ENCODE assay signal across 10 mouse cellular contexts in genomic region chr7:66187581-66188231, GRCm38 (mm10).
A peak's percentile ranks its signal among the peaks of the same experiment; 100 is the strongest.
DNase-seq lines count a peak whose midpoint lies in the region; ATAC-seq and TF ChIP-seq lines count a peak whose summit lies in the region.
"Had no signal": no experiment of that assay in that cellular context is flagged by ENCODE, and none has a peak within 500 bp of the region (broad histone marks: within the 10 kb centered on the region; RNA-seq: fewer than 3 reads in every experiment).

No protein-coding gene starts in this region.

- no peaks in the 10 kb centered on the region for H3K27me3 ChIP-seq in hindbrain, embryonic 10.5 days (ENCODE audit: insufficient read depth, poor library complexity, severe bottlenecking)
- no peaks in the 10 kb centered on the region for H3K27me3 ChIP-seq in hindbrain, embryonic 14.5 days (ENCODE audit: control insufficient read depth, insufficient read depth, low read length)
- no peaks in the 10 kb centered on the region for H3K27me3 ChIP-seq in MEL (ENCODE audit: control insufficient read depth in 1 of 2, insufficient read depth in 2 of 2, low read length in 2 of 2)
- no peaks in the 10 kb centered on the region for H3K27me3 ChIP-seq in liver, embryonic 16.5 days (ENCODE audit: control insufficient read depth, insufficient read depth, low read depth, low read length)
- no peaks in the 10 kb centered on the region for H3K27me3 ChIP-seq in midbrain, embryonic 13.5 days
- H3K27me3 ChIP-seq: intestine, embryonic 15.5 days had no signal

- DNase-seq in hindbrain, embryonic 10.5 days (ENCODE audit: low spot score): no peak
- DNase-seq in hindbrain, embryonic 14.5 days (ENCODE audit: low spot score): no peak
- DNase-seq in MEL (ENCODE audit: low read depth, low spot score): peak; percentile 70
- DNase-seq in kidney, adult 8-10 months: no peak
- DNase-seq: thymus, postnatal 25 days had no signal

- WGBS in hindbrain, embryonic 10.5 days: 85% methylated on average over 4 of the region's 4 CpGs
- WGBS in hindbrain, embryonic 14.5 days: 85% methylated on average over 4 of the region's 4 CpGs
- 14% methylated on average over 4 of the region's 4 CpGs for WGBS in liver, embryonic 16.5 days (ENCODE audit: insufficient replicate concordance)
- 87% methylated on average over 4 of the region's 4 CpGs for WGBS in midbrain, embryonic 13.5 days

- no peaks in the 10 kb centered on the region for H3K79me2 ChIP-seq in MEL (ENCODE audit: control insufficient read depth, insufficient read depth, low read length, poor library complexity)

- peak; percentile 56 to 73 for TF ChIP-seq EP300 in MEL (IDR thresholded peaks at IDR 0.05; ENCODE audit: low read depth in 1 of 2, low read length in 2 of 2)

- no peak for TF ChIP-seq POLR2A in MEL (IDR thresholded peaks at IDR 0.05; ENCODE audit: control insufficient read depth in 1 of 2, insufficient read depth in 1 of 2, low read depth in 1 of 2, low read length in 2 of 2, poor library complexity in 1 of 2)

- ATAC-seq in hindbrain, embryonic 14.5 days (ENCODE audit: low FRiP score): no peak
- ATAC-seq in common myeloid progenitor, adult 5-6 weeks (replicated peaks; ENCODE audit: low read depth, poor library complexity, severe bottlenecking): peak; percentile 55
- ATAC-seq in liver, embryonic 16.5 days (ENCODE audit: low read depth): peak; percentile 84
- no peak for ATAC-seq in midbrain, embryonic 13.5 days
- ATAC-seq: intestine, embryonic 15.5 days had no signal

- no peak overlapping the region for H3K4me2 ChIP-seq in hindbrain, embryonic 14.5 days (replicated peaks)
- 0 out of 2 replicates have a peak overlapping the region, but pooled peaks have one; percentile 7 for H3K4me2 ChIP-seq in liver, embryonic 16.5 days (ENCODE audit: low read depth, low read length)
- no peak overlapping the region for H3K4me2 ChIP-seq in midbrain, embryonic 13.5 days (replicated peaks)
- H3K4me2 ChIP-seq: intestine, embryonic 15.5 days had no signal

- no peak overlapping the region for H3K9ac ChIP-seq in hindbrain, embryonic 14.5 days
- no peak overlapping the region for H3K9ac ChIP-seq in MEL (ENCODE audit: control insufficient read depth, low read depth, low read length, poor library complexity, severe bottlenecking)
- H3K9ac ChIP-seq in liver, embryonic 16.5 days (ENCODE audit: low read depth, low read length): peak overlapping the region; percentile 48
- no peak overlapping the region for H3K9ac ChIP-seq in midbrain, embryonic 13.5 days (replicated peaks)
- H3K9ac ChIP-seq: intestine, embryonic 15.5 days had no signal

- peaks cover 7% of the 10 kb centered on the region; the same call in 1 of the 2 replicates for H3K4me1 ChIP-seq in hindbrain, embryonic 10.5 days (replicated peaks)
- no peaks in the 10 kb centered on the region for H3K4me1 ChIP-seq in hindbrain, embryonic 14.5 days (replicated peaks; ENCODE audit: control insufficient read depth, insufficient read depth, low read length)
- peaks cover 5 to 11% of the 10 kb centered on the region in 2 experiments for H3K4me1 ChIP-seq in MEL (ENCODE audit: control insufficient read depth in 1 of 2, insufficient read depth in 2 of 2, low read length in 2 of 2)
- H3K4me1 ChIP-seq in liver, embryonic 16.5 days (ENCODE audit: control insufficient read depth, low read depth, low read length): peaks cover 25% of the 10 kb centered on the region
- H3K4me1 ChIP-seq in midbrain, embryonic 13.5 days (replicated peaks): no peaks in the 10 kb centered on the region
- H3K4me1 ChIP-seq: intestine, embryonic 15.5 days had no signal

- TF ChIP-seq RAD21 in MEL (IDR thresholded peaks at IDR 0.05; ENCODE audit: low read depth, low read length): no peak

- no peak for TF ChIP-seq CTCF in MEL (IDR thresholded peaks at IDR 0.05 in 2 of 3, conservative IDR thresholded peaks at IDR 0.05 in 1 of 3; ENCODE audit: control insufficient read depth in 1 of 3, insufficient read depth in 1 of 3, low read depth in 2 of 3, low read length in 3 of 3, poor library complexity in 1 of 3, severe bottlenecking in 1 of 3)

- no peaks in the 10 kb centered on the region for H3K9me3 ChIP-seq in hindbrain, embryonic 10.5 days
- H3K9me3 ChIP-seq in hindbrain, embryonic 14.5 days (ENCODE audit: control insufficient read depth, low read length): no peaks in the 10 kb centered on the region
- no peaks in the 10 kb centered on the region for H3K9me3 ChIP-seq in MEL (replicated peaks; ENCODE audit: insufficient read depth, low read length)
- H3K9me3 ChIP-seq in liver, embryonic 16.5 days (replicated peaks; ENCODE audit: control insufficient read depth, low read length): no peaks in the 10 kb centered on the region
- H3K9me3 ChIP-seq in midbrain, embryonic 13.5 days: no peaks in the 10 kb centered on the region
- H3K9me3 ChIP-seq: intestine, embryonic 15.5 days had no signal

- no peak overlapping the region for H3K4me3 ChIP-seq in hindbrain, embryonic 10.5 days
- no peak overlapping the region for H3K4me3 ChIP-seq in hindbrain, embryonic 14.5 days (replicated peaks; ENCODE audit: low read length)
- H3K4me3 ChIP-seq in MEL (ENCODE audit: control insufficient read depth in 1 of 2, insufficient read depth in 1 of 2, low read depth in 2 of 2, low read length in 2 of 2): no peak overlapping the region
- H3K4me3 ChIP-seq in liver, embryonic 16.5 days (ENCODE audit: low read depth, low read length): no peak overlapping the region
- H3K4me3 ChIP-seq in midbrain, embryonic 13.5 days (replicated peaks): no peak overlapping the region
- H3K4me3 ChIP-seq: intestine, embryonic 15.5 days had no signal

- H3K36me3 ChIP-seq in hindbrain, embryonic 10.5 days: no peaks in the 10 kb centered on the region
- H3K36me3 ChIP-seq in hindbrain, embryonic 14.5 days (replicated peaks; ENCODE audit: control insufficient read depth, insufficient read depth): no peaks in the 10 kb centered on the region
- peaks cover 0 to 7% of the 10 kb centered on the region in 2 experiments; a peak in 2 of 4 replicates for H3K36me3 ChIP-seq in MEL (ENCODE audit: control insufficient read depth in 1 of 2, insufficient read depth in 2 of 2, low read length in 2 of 2)
- no peaks in the 10 kb centered on the region for H3K36me3 ChIP-seq in liver, embryonic 16.5 days (ENCODE audit: control insufficient read depth, insufficient read depth)
- no peaks in the 10 kb centered on the region for H3K36me3 ChIP-seq in midbrain, embryonic 13.5 days
- H3K36me3 ChIP-seq: intestine, embryonic 15.5 days had no signal

- peak overlapping the region; percentile 53; the same call in 1 of the 2 replicates for H3K27ac ChIP-seq in hindbrain, embryonic 10.5 days
- H3K27ac ChIP-seq in hindbrain, embryonic 14.5 days: no peak overlapping the region
- H3K27ac ChIP-seq in MEL (ENCODE audit: control insufficient read depth, low read depth, low read length): peak overlapping the region; percentile 4; the same call in 1 of the 2 replicates
- peak overlapping the region; percentile 65 for H3K27ac ChIP-seq in liver, embryonic 16.5 days (ENCODE audit: low read length)
- no peak overlapping the region for H3K27ac ChIP-seq in midbrain, embryonic 13.5 days
- H3K27ac ChIP-seq: intestine, embryonic 15.5 days; macrophage had no signal

TF ChIP-seq in MEL, 35 proteins besides CTCF, POLR2A, EP300 and RAD21:
- TF ChIP-seq MAX (IDR thresholded peaks at IDR 0.05; ENCODE audit: low read length) (no peak; the same call in 1 of the 2 replicates), MAFK (IDR thresholded peaks at IDR 0.05; ENCODE audit: borderline replicate concordance, low read depth, low read length) (no peak), USF1 (IDR thresholded peaks at IDR 0.05; ENCODE audit: low read depth, low read length) (no peak), NRF1 (IDR thresholded peaks at IDR 0.05; ENCODE audit: insufficient read depth, low read depth, low read length, poor library complexity, severe bottlenecking) (0 out of 2 replicates have a peak, but pooled peaks have one; percentile 17), MEF2A (IDR thresholded peaks at IDR 0.05; ENCODE audit: extremely low read depth, insufficient replicate concordance, low read depth, low read length, poor library complexity, severe bottlenecking) (no peak), USF2 (IDR thresholded peaks at IDR 0.05; ENCODE audit: borderline replicate concordance in 1 of 2, insufficient read depth in 1 of 2, low read depth in 1 of 2, low read length in 2 of 2) (no peak), TAL1 (IDR thresholded peaks at IDR 0.05; ENCODE audit: low read length) (peak; percentile 40; the same call in 1 of the 2 replicates), ZC3H11A (IDR thresholded peaks at IDR 0.05; ENCODE audit: low read depth, low read length) (no peak), MAZ (IDR thresholded peaks at IDR 0.05; ENCODE audit: low read depth, low read length) (peak; percentile 46; the same call in 1 of the 2 replicates), NELFE (IDR thresholded peaks at IDR 0.05; ENCODE audit: low read depth, low read length) (no peak), POLR2AphosphoS5 (IDR thresholded peaks at IDR 0.05; ENCODE audit: borderline replicate concordance, low read depth, low read length) (no peak), MYC (IDR thresholded peaks at IDR 0.05; ENCODE audit: low read depth, low read length) (peak; percentile 71; the same call in 1 of the 2 replicates), MXI1 (IDR thresholded peaks at IDR 0.05; ENCODE audit: low read depth, low read length) (peak; percentile 63; the same call in 1 of the 2 replicates), TCF12 (IDR thresholded peaks at IDR 0.05; ENCODE audit: low read depth, low read length) (peak; percentile 80), ZMIZ1 (IDR thresholded peaks at IDR 0.05; ENCODE audit: low read depth, low read length) (no peak), RCOR1 (IDR thresholded peaks at IDR 0.05; ENCODE audit: low read depth, low read length) (peak; percentile 50; the same call in 1 of the 2 replicates), BHLHE40 (IDR thresholded peaks at IDR 0.05; ENCODE audit: borderline replicate concordance, low read depth, low read length) (peak; percentile 50; the same call in 1 of the 2 replicates), SIN3A (IDR thresholded peaks at IDR 0.05; ENCODE audit: low read length) (no peak), ETS1 (IDR thresholded peaks at IDR 0.05; ENCODE audit: low read depth, low read length) (peak; percentile 75), CHD2 (IDR thresholded peaks at IDR 0.05; ENCODE audit: low read length) (no peak), GATA1 (IDR thresholded peaks at IDR 0.05; ENCODE audit: low read depth, low read length) (peak; percentile 61; the same call in 1 of the 2 replicates), POLR2AphosphoS2 (IDR thresholded peaks at IDR 0.05; ENCODE audit: low read length) (no peak), ZKSCAN1 (IDR thresholded peaks at IDR 0.05; ENCODE audit: low read depth, low read length) (no peak), KAT2A (conservative IDR thresholded peaks at IDR 0.05; ENCODE audit: low read depth, low read length) (no peak; the same call in 1 of the 2 replicates)

Comparison
In these comparisons a context has a peak if more than half of its experiments do, and no peak if none do; other contexts are left out.
1. H3K27ac ChIP-seq: peak in hindbrain, embryonic 10.5 days (single experiment), MEL (single experiment) and liver, embryonic 16.5 days (single experiment); none in hindbrain, embryonic 14.5 days (single experiment) and midbrain, embryonic 13.5 days (single experiment).
2. ATAC-seq: peak in common myeloid progenitor, adult 5-6 weeks (single experiment) and liver, embryonic 16.5 days (single experiment); none in hindbrain, embryonic 14.5 days (single experiment) and midbrain, embryonic 13.5 days (single experiment).